Mouse (Mus musculus) liver, adult 2 months (tissue): Measurements from ENCODE around the gene Ttl. TPM values are rescaled to one million over a fixed set of nuclear protein-coding genes. Genes with fewer than 3 reads are reported as not detected.

Experiments
- DNase-seq: peaks from one replicate; pipeline ENCODE4 v3.0.0-alpha.2; 2011; ENCODE audit warnings: low read depth, low spot score; ENCODE audit errors: extremely low read depth
- H3K27ac ChIP-seq: fragments of 200-500 bp; replicated peaks from 2 replicates; pipeline ENCODE4 v1.5.1; 2012; ENCODE audit warnings: low read depth, mild to moderate bottlenecking, control low read depth, inconsistent platforms, low read length; ENCODE audit not compliant: insufficient read depth
- H3K27me3 ChIP-seq: fragments of 200-500 bp; 2 replicates; pipeline ENCODE4 v1.6.1; 2012; ENCODE audit warnings: mild to moderate bottlenecking, moderate library complexity, low read length, inconsistent platforms; ENCODE audit not compliant: control insufficient read depth, insufficient read depth
- H3K36me3 ChIP-seq: fragments of 200-500 bp; 2 replicates; pipeline ENCODE4 v1.6.1; 2012; ENCODE audit warnings: low read length, inconsistent platforms; ENCODE audit not compliant: control insufficient read depth, insufficient read depth
- H3K4me1 ChIP-seq: fragments of 200-500 bp; 2 replicates; pipeline ENCODE4 v1.6.1; 2011; ENCODE audit warnings: low read length; ENCODE audit not compliant: control insufficient read depth, insufficient read depth
- H3K4me3 ChIP-seq: fragments of 200-500 bp; 2 replicates; pipeline ENCODE4 v1.5.1; 2011; ENCODE audit warnings: low read depth, mild to moderate bottlenecking, control low read depth, low read length, moderate library complexity; ENCODE audit not compliant: insufficient read depth
- H3K79me2 ChIP-seq: fragments of 200-500 bp; 2 replicates; pipeline ENCODE4 v1.6.1; 2012; ENCODE audit warnings: inconsistent platforms, mild to moderate bottlenecking, low read length, moderate library complexity; ENCODE audit not compliant: control insufficient read depth, insufficient read depth
- H3K9ac ChIP-seq: fragments of 200-500 bp; 2 replicates; pipeline ENCODE4 v1.6.1; 2012; ENCODE audit warnings: low read depth, mild to moderate bottlenecking, control low read depth, inconsistent platforms, low read length
- CTCF ChIP-seq: fragments of 200-500 bp; IDR thresholded peaks from 2 replicates; pipeline ENCODE4 v1.5.1; 2011; ENCODE audit warnings: low read depth, low read length, control low read depth
- POLR2A ChIP-seq: fragments of 200-500 bp; IDR thresholded peaks from 2 replicates; pipeline ENCODE4 v1.6.1; 2011; ENCODE audit warnings: low read length, control low read depth; ENCODE audit not compliant: insufficient read depth; ENCODE audit errors: extremely low read depth
- WGBS: fragments of 180-500 bp; shearing (Covaris S2); methylation state at CpG from one replicate; pipeline ENCODE4 v1.1.7; 2018; 5-methylcytosine and 5-hydroxymethylcytosine counted together
- polyA plus RNA-seq: library from polyadenylated mRNA; depleted of rRNA; stranded (reverse); fragments of >200 nt; gene quantifications from 2 replicates; pipeline ENCODE4 v1.2.3, GENCODE M21; 2012
- total RNA-seq: library from RNA; depleted of rRNA; stranded (reverse); fragments of >200 nt; gene quantifications from 2 replicates; pipeline ENCODE4 v1.2.3, GENCODE M21; 2014

Gene Ttl
- total and polyA plus RNA-seq, 2 experiments = 2.4 to 3.8 TPM

- H3K79me2 ChIP-seq = no peaks in the 10 kb centered on the region
- no peak overlapping the region for H3K9ac ChIP-seq
- no peak overlapping the region for H3K27ac ChIP-seq
- H3K4me3 ChIP-seq = peak overlapping the region; percentile 4; the same call in 1 of the 2 replicates
- WGBS = 5% methylated on average over 62 of the region's 62 CpGs
- peaks cover 11% of the 10 kb centered on the region for H3K27me3 ChIP-seq
- TF ChIP-seq CTCF (no peak), POLR2A (no peak)
- H3K36me3 ChIP-seq = no peaks in the 10 kb centered on the region
- peaks cover 4% of the 10 kb centered on the region for H3K4me1 ChIP-seq
- no peak for DNase-seq
Measured at GRCm38 (mm10) chr2:129038937-129039631, 26.7 kb upstream of the Ttl start.

GRCm38 (mm10) chr2:129040567-129040966 is 25.2 kb upstream of the Ttl start:
- Histone ChIP-seq H3K79me2 (no peaks in the 10 kb centered on the region), H3K27ac (no peak overlapping the region), H3K4me1 (peaks cover 4% of the 10 kb centered on the region), H3K36me3 (no peaks in the 10 kb centered on the region), H3K4me3 (no peak overlapping the region), H3K9ac (no peak overlapping the region), H3K27me3 (peaks cover 11% of the 10 kb centered on the region)
- TF ChIP-seq POLR2A = no peak
- peak; percentile 70 for TF ChIP-seq CTCF
- DNase-seq = peak; percentile 17
- WGBS = 26% methylated on average over 6 of the region's 6 CpGs

GRCm38 (mm10) chr2:129046172-129046845 is 19.4 kb upstream of the Ttl start:
- DNase-seq = peak; percentile 3
- TF ChIP-seq POLR2A (no peak), CTCF (no peak)
- Histone ChIP-seq H3K4me3 (no peak overlapping the region), H3K27me3 (no peaks in the 10 kb centered on the region), H3K4me1 (no peaks in the 10 kb centered on the region), H3K9ac (no peak overlapping the region), H3K27ac (no peak overlapping the region), H3K79me2 (no peaks in the 10 kb centered on the region), H3K36me3 (no peaks in the 10 kb centered on the region)
- 79% methylated on average over 6 of the region's 6 CpGs for WGBS

GRCm38 (mm10) chr2:129046846-129047196 is 18.9 kb upstream of the Ttl start:
- DNase-seq = no peak
- no peak overlapping the region for H3K27ac ChIP-seq
- H3K9ac ChIP-seq = no peak overlapping the region
- TF ChIP-seq POLR2A (no peak), CTCF (no peak)
- WGBS = 91% methylated on average over 4 of the region's 4 CpGs
- H3K27me3 ChIP-seq = no peaks in the 10 kb centered on the region
- H3K36me3 ChIP-seq = no peaks in the 10 kb centered on the region
- H3K4me1 ChIP-seq = no peaks in the 10 kb centered on the region
- H3K79me2 ChIP-seq = no peaks in the 10 kb centered on the region
- no peak overlapping the region for H3K4me3 ChIP-seq

GRCm38 (mm10) chr2:129047811-129048210 is 17.9 kb upstream of the Ttl start, which contains the start of gene Vinac1:
TSS of gene Vinac1 (minus strand) at chr2:129048172.
- Histone ChIP-seq H3K4me1 (no peaks in the 10 kb centered on the region), H3K27ac (no peak within 1 kb of the TSS), H3K79me2 (no peaks in the 10 kb centered on the region), H3K36me3 (no peaks in the 10 kb centered on the region), H3K9ac (no peak within 1 kb of the TSS), H3K4me3 (no peak within 1 kb of the TSS), H3K27me3 (no peaks in the 10 kb centered on the region)
- 83% methylated on average over 8 of the region's 8 CpGs for WGBS
- TF ChIP-seq POLR2A (no peak), CTCF (no peak)
- DNase-seq = no peak

GRCm38 (mm10) chr2:129052451-129052983 is 13.2 kb upstream of the Ttl start:
- Histone ChIP-seq H3K79me2 (no peaks in the 10 kb centered on the region), H3K9ac (no peak overlapping the region), H3K36me3 (no peaks in the 10 kb centered on the region), H3K27ac (no peak overlapping the region), H3K4me1 (no peaks in the 10 kb centered on the region), H3K4me3 (no peak overlapping the region), H3K27me3 (no peaks in the 10 kb centered on the region)
- TF ChIP-seq CTCF = no peak
- no peak for TF ChIP-seq POLR2A
- DNase-seq = no peak
- 68% methylated on average over 4 of the region's 4 CpGs for WGBS
